Mouse (Mus musculus) hindbrain, embryonic 14.5 days (tissue): ENCODE data around the gene Ceacam1. TPM values are rescaled to one million over a fixed set of nuclear protein-coding genes. Genes with fewer than 3 reads are reported as not detected.
"Not testable (repeated sequence)": the region's sequence is repeated elsewhere in the genome, so short reads cannot be mapped to it uniquely, and the experiment has no call there.

ENCODE experiments used
- ATAC-seq: fragments of 200-750 bp; cut with Nextera tagmentation; 2 replicates; pipeline ENCODE4 v1.8.0; 2017; ENCODE audit warnings: moderate number of reproducible peaks, mild to moderate bottlenecking, moderate TSS enrichment, moderate library complexity; ENCODE audit not compliant: low FRiP score
- DNase-seq: peaks from one replicate; pipeline ENCODE4 v3.0.0-alpha.2; 2015; ENCODE audit warnings: low spot score
- H3K27ac ChIP-seq: fragments of 300-500 bp; sonication (generic); 2 replicates; pipeline ENCODE4 v1.5.1; 2014; ENCODE audit warnings: mild to moderate bottlenecking, moderate library complexity
- H3K27me3 ChIP-seq: fragments of 300-500 bp; sonication (generic); 2 replicates; pipeline ENCODE4 v1.6.1; 2014; ENCODE audit warnings: mild to moderate bottlenecking, low read length, mixed read lengths; ENCODE audit not compliant: control insufficient read depth, insufficient read depth
- H3K36me3 ChIP-seq: fragments of 300-500 bp; sonication (generic); replicated peaks from 2 replicates; pipeline ENCODE4 v1.6.1; 2014; ENCODE audit not compliant: control insufficient read depth, insufficient read depth
- H3K4me1 ChIP-seq: fragments of 300-500 bp; sonication (generic); replicated peaks from 2 replicates; pipeline ENCODE4 v1.6.1; 2014; ENCODE audit warnings: antibody characterized with exemption, low read length, mixed read lengths; ENCODE audit not compliant: control insufficient read depth, insufficient read depth
- H3K4me2 ChIP-seq: fragments of 300-500 bp; sonication (generic); replicated peaks from 2 replicates; pipeline ENCODE4 v1.6.1; 2014; ENCODE audit warnings: mild to moderate bottlenecking, moderate library complexity
- H3K4me3 ChIP-seq: fragments of 300-500 bp; sonication (generic); replicated peaks from 2 replicates; pipeline ENCODE4 v1.5.1; 2014; ENCODE audit warnings: mild to moderate bottlenecking, low read length
- H3K9ac ChIP-seq: fragments of 300-500 bp; sonication (generic); 2 replicates; pipeline ENCODE4 v1.6.1; 2014
- H3K9me3 ChIP-seq: fragments of 300-500 bp; sonication (generic); 2 replicates; pipeline ENCODE4 v1.6.1; 2016; ENCODE audit warnings: low read length; ENCODE audit not compliant: control insufficient read depth
- WGBS: fragments of 180-500 bp; shearing (Covaris S2); extraction: QIAGEN DNeasy Blood & Tissue Kit; methylation state at CpG from one replicate; pipeline ENCODE4 v1.1.7; 2014; 5-methylcytosine and 5-hydroxymethylcytosine counted together
- polyA plus RNA-seq: library from polyadenylated mRNA; unstranded; fragments of >200 nt; fragmentation: Nextera tagmentation; extraction: Ambion mirVana; gene quantifications from 2 replicates; pipeline ENCODE4 v1.2.1, GENCODE M21; 2014

Ceacam1 gene
- polyA plus RNA-seq, 1 experiment from 2014 or later: 0.91 TPM

DNA sequence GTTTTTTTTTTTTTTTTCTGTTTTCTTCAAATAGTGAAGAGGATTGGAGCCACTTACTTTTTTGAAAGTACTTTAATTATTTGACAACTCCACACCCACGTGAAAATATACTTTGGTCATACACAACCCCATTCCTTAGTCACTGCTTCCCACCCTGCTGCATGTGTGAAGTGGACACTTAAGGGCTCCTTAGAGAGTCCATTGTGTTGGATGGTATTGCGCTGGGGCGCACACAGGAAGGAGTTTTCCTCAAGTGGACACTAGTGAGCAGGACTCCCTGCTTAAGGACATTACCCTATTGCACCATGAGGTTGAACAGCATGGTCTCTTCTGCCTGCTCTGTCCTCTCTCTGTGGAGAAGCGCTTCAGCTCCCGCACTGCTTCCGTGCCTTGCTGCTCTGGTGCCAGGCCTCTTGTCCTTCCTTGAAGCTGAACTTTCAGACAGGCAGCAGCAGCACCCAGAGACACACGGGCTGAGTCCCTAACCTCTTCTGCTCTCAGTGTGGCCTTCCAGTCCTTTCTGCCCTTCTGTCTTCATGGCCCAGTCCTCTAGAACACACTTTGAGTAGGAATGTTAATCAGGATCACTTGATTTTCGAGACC is 5.8 kb upstream of the Ceacam1 start:
- DNase-seq (no peak), ATAC-seq (no peak)
- H3K4me2 ChIP-seq: no peak overlapping the region
- H3K9me3 ChIP-seq: no peaks in the 10 kb centered on the region
- H3K4me1 ChIP-seq: no peaks in the 10 kb centered on the region
- no peak overlapping the region for H3K9ac ChIP-seq
- no peak overlapping the region for H3K27ac ChIP-seq
- no peaks in the 10 kb centered on the region for H3K27me3 ChIP-seq
- 86% methylated on average over 8 of the region's 8 CpGs for WGBS
- H3K4me3 ChIP-seq: no peak overlapping the region
- H3K36me3 ChIP-seq: no peaks in the 10 kb centered on the region

DNA sequence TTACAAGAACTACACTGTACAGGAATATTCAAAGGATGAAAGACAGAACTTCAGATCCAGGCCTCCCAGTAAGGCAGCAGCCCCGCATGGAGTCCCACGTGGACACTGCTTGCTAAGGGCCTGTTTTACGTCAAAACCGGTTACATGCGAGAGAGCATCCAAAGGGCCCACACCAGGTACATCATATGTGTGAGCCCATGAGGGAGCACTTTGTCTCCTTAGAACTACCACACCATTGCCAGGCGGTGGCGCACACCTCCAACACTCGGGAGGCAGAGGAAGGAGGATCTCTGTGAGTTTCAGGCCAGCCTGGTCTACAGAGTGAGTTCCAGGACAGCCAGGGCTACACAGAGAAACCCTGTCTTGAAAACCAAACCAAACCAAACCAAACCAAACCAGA is 3.4 kb upstream of the Ceacam1 start:
- H3K4me3 ChIP-seq, H3K27me3 ChIP-seq, H3K36me3 ChIP-seq, H3K9me3 ChIP-seq, H3K27ac ChIP-seq, H3K4me1 ChIP-seq, H3K4me2 ChIP-seq, DNase-seq, ATAC-seq, H3K9ac ChIP-seq: not testable (repeated sequence)
- WGBS: 62% methylated on average over 8 of the region's 8 CpGs

DNA sequence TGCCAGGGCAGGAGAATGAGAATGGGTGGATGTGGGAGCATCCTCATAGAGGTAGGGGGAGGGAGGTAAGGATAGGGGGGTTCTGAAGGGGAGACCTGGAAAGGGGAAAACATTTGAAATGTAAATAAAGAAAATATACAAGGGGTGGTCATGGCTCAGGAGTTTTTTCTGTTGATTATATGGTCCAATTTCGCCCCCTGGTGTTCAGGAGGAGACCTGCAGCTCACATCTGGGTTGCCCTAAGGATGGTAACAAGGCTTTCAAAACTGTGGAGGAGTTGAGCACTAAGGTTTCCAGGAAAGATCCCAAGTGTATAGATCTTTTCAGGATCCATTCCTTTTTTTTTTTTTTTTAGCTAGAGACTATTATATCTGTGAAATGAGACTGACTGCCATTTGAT is 2.0 kb upstream of the Ceacam1 start:
- Histone ChIP-seq H3K27ac (no peak overlapping the region), H3K27me3 (no peaks in the 10 kb centered on the region), H3K36me3 (no peaks in the 10 kb centered on the region), H3K4me1 (no peaks in the 10 kb centered on the region), H3K4me2 (no peak overlapping the region), H3K4me3 (no peak overlapping the region), H3K9me3 (no peaks in the 10 kb centered on the region), H3K9ac (no peak overlapping the region)
- peak; percentile 50 for DNase-seq
- ATAC-seq: no peak
- 5% methylated on average over 1 of the region's 1 CpGs for WGBS

DNA sequence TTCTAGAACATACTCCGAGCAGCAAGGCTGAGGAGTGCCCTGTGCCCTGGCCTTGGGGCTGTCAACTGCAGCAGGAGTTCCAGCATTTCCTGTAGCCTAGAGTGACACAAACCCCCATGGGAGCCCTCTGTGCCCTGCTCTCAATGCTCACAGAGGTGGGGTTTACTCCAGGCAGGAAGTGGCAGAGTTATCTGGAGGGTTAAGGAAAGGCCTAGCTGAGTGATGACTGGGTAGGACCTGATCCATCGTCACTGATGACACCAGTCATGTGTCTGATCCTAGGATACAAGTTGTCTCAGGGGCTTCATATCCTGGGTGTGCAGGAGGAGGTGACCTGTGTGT is 320 bp upstream of the Ceacam1 start:
- ATAC-seq, H3K27ac ChIP-seq, H3K4me3 ChIP-seq, H3K9ac ChIP-seq, DNase-seq, H3K4me2 ChIP-seq, H3K27me3 ChIP-seq, H3K4me1 ChIP-seq, H3K36me3 ChIP-seq, H3K9me3 ChIP-seq: not testable (repeated sequence)
- WGBS: 50% methylated on average over 1 of the region's 2 CpGs

DNA sequence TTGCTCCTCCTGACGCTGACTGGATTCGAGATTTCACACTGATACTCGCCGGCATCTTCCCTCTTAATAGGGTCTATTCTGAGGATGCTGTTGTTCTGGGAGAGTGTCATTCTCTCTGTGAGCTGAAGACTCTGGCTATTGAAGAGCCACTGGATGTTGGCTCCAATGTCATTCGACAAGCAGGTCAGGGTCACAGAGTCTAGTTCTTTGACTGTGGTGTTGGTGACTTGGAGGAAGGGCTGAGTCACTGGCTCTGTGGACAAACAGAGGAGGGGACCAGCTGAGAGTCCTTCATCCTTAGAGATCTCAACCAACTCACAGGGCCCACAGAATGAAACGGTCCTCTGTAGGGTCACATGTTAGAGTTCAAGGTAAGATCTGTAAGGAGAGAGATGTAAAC is 5.6 kb downstream of the Ceacam1 start:
- not testable (repeated sequence) for H3K27ac ChIP-seq, H3K27me3 ChIP-seq, DNase-seq, H3K9ac ChIP-seq, H3K9me3 ChIP-seq, H3K4me1 ChIP-seq, H3K4me3 ChIP-seq, H3K36me3 ChIP-seq, H3K4me2 ChIP-seq, ATAC-seq
- 65% methylated on average over 6 of the region's 6 CpGs for WGBS

DNA sequence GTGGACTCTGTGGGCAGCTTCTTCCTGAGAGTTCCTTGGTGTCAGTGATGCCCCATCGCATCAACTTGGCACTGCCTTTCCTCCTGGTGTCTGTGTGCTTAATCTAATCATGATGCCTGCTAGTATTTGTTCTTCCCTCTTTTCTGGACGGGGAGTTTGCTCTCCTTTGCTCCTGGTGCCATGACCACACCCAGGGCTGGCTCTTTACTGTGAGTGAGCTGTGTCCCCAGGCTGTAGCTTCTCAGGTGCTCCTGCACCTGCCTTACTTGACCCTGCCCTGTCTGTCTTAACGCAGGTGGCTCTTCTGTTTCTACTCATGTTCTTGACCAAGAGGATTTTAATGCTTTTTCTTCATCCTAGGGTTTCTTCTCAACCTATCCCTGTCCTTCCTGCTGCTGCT is 11.8 kb downstream of the Ceacam1 start:
- not testable (repeated sequence) for H3K9ac ChIP-seq, DNase-seq, H3K4me3 ChIP-seq, H3K4me2 ChIP-seq, H3K4me1 ChIP-seq, ATAC-seq, H3K27ac ChIP-seq, H3K9me3 ChIP-seq, H3K27me3 ChIP-seq, H3K36me3 ChIP-seq
- WGBS: 90% methylated on average over 3 of the region's 3 CpGs

DNA sequence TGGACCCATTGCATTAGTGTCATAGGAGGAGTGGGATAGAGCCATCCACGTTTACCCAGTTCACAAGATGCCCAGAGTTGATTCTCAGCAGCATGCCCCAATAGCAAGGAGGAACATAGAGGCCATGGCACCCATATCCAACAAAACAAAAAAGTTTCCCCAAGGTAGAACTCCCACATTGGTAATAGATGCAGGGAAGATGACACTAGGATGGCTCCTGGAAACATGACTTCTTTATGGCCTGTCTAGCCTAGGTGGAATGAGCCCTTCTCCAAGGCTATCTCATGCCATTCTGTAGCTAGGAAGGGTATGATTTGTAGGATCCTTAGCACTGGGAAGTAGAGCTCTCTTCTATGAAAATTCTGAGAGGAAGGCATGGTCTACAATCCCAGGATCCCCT is 12.4 kb downstream of the Ceacam1 start:
- Histone ChIP-seq H3K4me1 (no peaks in the 10 kb centered on the region), H3K36me3 (no peaks in the 10 kb centered on the region), H3K9ac (no peak overlapping the region), H3K4me3 (no peak overlapping the region), H3K27me3 (no peaks in the 10 kb centered on the region), H3K9me3 (no peaks in the 10 kb centered on the region), H3K27ac (no peak overlapping the region), H3K4me2 (no peak overlapping the region)
- WGBS: 68% methylated on average over 1 of the region's 1 CpGs
- ATAC-seq: no peak
- no peak for DNase-seq

DNA sequence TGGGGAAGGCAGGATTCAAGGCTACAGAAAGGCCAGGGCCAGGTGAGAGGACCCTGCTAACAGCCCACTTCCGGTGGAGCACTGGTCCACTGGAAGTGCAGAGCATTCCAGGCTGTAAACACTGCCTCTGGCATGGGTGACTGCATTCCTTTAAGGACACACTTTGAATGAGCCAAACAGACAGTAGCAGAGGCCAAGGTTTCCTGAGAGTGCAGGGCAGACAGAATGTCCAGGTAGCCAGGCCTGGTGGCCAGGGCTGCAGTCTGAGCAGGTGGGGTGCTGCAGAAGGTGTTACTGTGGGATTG is 15.4 kb downstream of the Ceacam1 start:
- H3K4me2 ChIP-seq, H3K27me3 ChIP-seq, H3K4me1 ChIP-seq, H3K9ac ChIP-seq, H3K27ac ChIP-seq, H3K36me3 ChIP-seq, ATAC-seq, H3K4me3 ChIP-seq, DNase-seq, H3K9me3 ChIP-seq: not testable (repeated sequence)
- WGBS: no CpG with 5 or more reads among the region's 1 CpGs

DNA sequence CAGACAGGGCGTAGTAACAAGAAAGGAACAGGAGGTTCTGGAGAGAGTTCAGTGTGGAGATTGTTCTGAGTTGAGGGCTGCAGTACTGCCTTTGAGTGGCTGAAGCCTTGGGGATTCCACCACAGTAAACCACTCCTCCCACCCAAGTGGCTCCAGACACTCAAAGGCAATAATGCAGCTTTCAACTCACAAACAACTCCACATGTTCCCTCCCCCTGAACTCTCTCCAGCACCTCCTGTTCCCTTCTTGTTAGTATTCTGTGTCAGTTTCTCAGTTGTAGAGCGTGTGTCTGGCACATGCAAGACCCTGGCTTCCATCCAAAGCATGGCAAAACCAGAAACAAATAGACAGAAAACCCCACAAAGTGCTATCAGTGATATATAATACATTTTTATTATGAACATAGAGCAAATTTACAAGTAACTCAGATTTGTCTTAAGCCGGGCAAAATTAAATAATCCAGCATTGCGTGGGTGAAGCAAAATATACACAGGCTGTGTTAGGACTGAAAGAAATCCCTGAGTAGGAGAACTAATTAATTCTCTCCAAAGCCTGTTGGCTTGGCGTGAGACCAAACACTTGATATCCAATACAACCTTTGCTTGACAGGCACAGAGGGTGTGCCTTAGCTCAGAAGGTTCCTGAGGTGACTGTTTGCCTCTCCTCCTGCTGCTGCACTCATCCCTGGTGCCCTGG is 15.9 kb downstream of the Ceacam1 start:
- H3K9ac ChIP-seq, H3K36me3 ChIP-seq, H3K4me3 ChIP-seq, H3K27me3 ChIP-seq, H3K4me1 ChIP-seq, H3K9me3 ChIP-seq, H3K27ac ChIP-seq, H3K4me2 ChIP-seq: not testable (repeated sequence)
- DNase-seq (peak; percentile 55), ATAC-seq (peak; percentile 76; the same call in 1 of the 2 replicates)
- 53% methylated on average over 4 of the region's 5 CpGs for WGBS

DNA sequence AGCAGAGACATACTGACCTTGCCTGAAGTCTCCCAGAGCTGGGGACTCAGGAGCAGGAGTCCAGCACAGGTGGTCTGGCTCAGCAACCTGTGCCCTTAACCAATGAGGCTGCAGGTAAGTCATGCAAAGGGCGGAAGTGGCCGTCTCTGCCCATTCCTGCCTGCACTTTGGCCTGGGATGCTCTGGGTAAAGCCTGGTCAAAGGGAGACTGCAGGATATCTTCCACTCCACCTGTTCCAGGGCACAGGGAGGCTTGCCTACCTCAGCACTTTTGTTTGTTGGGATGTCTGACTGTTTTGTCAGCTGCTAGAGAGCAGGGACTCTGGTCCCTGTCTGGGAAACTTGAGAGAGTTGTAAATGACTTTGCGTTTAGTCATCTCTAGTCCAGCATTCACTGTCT is 25.3 kb downstream of the Ceacam1 start:
- Histone ChIP-seq H3K9ac (no peak overlapping the region), H3K27me3 (no peaks in the 10 kb centered on the region), H3K27ac (no peak overlapping the region), H3K4me3 (no peak overlapping the region), H3K4me1 (no peaks in the 10 kb centered on the region), H3K9me3 (no peaks in the 10 kb centered on the region), H3K36me3 (no peaks in the 10 kb centered on the region), H3K4me2 (no peak overlapping the region)
- DNase-seq: no peak
- ATAC-seq: no peak
- WGBS: 81% methylated on average over 3 of the region's 3 CpGs
